Comparison of ENCODE assay signal across 9 mouse cellular contexts in genomic region chr12:104939372-104940026, GRCm38 (mm10).
A peak's percentile ranks its signal among the peaks of the same experiment; 100 is the strongest.
DNase-seq lines count a peak whose midpoint lies in the region; ATAC-seq and TF ChIP-seq lines count a peak whose summit lies in the region.
"Had no signal": no experiment of that assay in that cellular context is flagged by ENCODE, and none has a peak within 500 bp of the region (broad histone marks: within the 10 kb centered on the region; RNA-seq: fewer than 3 reads in every experiment).

No protein-coding gene starts in this region.

- peak; percentile 20 to 35 for DNase-seq in CD8-positive naive resting alpha-beta T cell, adult 2 months (ENCODE audit: low read depth in 2 of 2, low spot score in 2 of 2)
- DNase-seq in embryonic facial prominence, embryonic 14.5 days (ENCODE audit: low spot score), result peak; percentile 77
- peak; percentile 78 for DNase-seq in kidney, postnatal 0 days (ENCODE audit: low spot score)
- peak; percentile 31 for DNase-seq in liver, adult 2 months (ENCODE audit: extremely low read depth, low read depth, low spot score)
- peak; percentile 89 for DNase-seq in neural tube, embryonic 10.5 days (ENCODE audit: extremely low spot score, low spot score)

- H3K4me3 ChIP-seq in bone marrow macrophage, adult 2 months (ENCODE audit: insufficient read depth, low read length), result no peak overlapping the region
- no peak overlapping the region for H3K4me3 ChIP-seq in embryonic facial prominence, embryonic 14.5 days (ENCODE audit: low read depth, low read length)
- no peak overlapping the region for H3K4me3 ChIP-seq in heart, embryonic 15.5 days
- H3K4me3 ChIP-seq in kidney, postnatal 0 days (replicated peaks; ENCODE audit: low read depth, low read length), result no peak overlapping the region
- H3K4me3 ChIP-seq in liver, adult 2 months (ENCODE audit: insufficient read depth, low read depth, low read length), result no peak overlapping the region
- H3K4me3 ChIP-seq in stomach, embryonic 14.5 days (ENCODE audit: low read depth, low read length), result no peak overlapping the region
- H3K4me3 ChIP-seq: heart, embryonic 13.5 days had no signal

- TF ChIP-seq CTCF in bone marrow macrophage, adult 2 months (IDR thresholded peaks at IDR 0.05; ENCODE audit: low read depth, low read length), result peak; percentile 73
- peak; percentile 95 for TF ChIP-seq CTCF in kidney, postnatal 0 days (IDR thresholded peaks at IDR 0.05; ENCODE audit: low read depth)
- peak; percentile 99 for TF ChIP-seq CTCF in liver, adult 2 months (IDR thresholded peaks at IDR 0.05; ENCODE audit: low read depth, low read length)

- ATAC-seq in embryonic facial prominence, embryonic 14.5 days (ENCODE audit: low read depth), result peak; percentile 71
- 0 out of 2 replicates have a peak, but pooled peaks have one; percentile 36 for ATAC-seq in heart, embryonic 15.5 days (replicated peaks; ENCODE audit: insufficient number of reproducible peaks, insufficient read depth, low FRiP score, low read depth)
- peak; percentile 73 for ATAC-seq in kidney, postnatal 0 days (replicated peaks; ENCODE audit: low FRiP score, low read depth)
- ATAC-seq in stomach, embryonic 14.5 days (ENCODE audit: insufficient number of reproducible peaks, insufficient read depth, low FRiP score, low read depth), result peak; percentile 72

- H3K79me2 ChIP-seq in liver, adult 2 months (ENCODE audit: control insufficient read depth, insufficient read depth, low read length), result no peaks in the 10 kb centered on the region

- no peaks in the 10 kb centered on the region for H3K36me3 ChIP-seq in embryonic facial prominence, embryonic 14.5 days (ENCODE audit: control insufficient read depth, insufficient read depth, low read length)
- no peaks in the 10 kb centered on the region for H3K36me3 ChIP-seq in heart, embryonic 15.5 days
- H3K36me3 ChIP-seq in kidney, postnatal 0 days (ENCODE audit: insufficient read depth, low read length), result no peaks in the 10 kb centered on the region
- peaks cover 16% of the 10 kb centered on the region for H3K36me3 ChIP-seq in liver, adult 2 months (ENCODE audit: control insufficient read depth, insufficient read depth, low read length)
- H3K36me3 ChIP-seq in stomach, embryonic 14.5 days (ENCODE audit: control insufficient read depth, insufficient read depth, low read length), result no peaks in the 10 kb centered on the region

- no peak overlapping the region for H3K27ac ChIP-seq in bone marrow macrophage, adult 2 months (ENCODE audit: insufficient read depth, low read depth, low read length)
- no peak overlapping the region; the same call in 1 of the 2 replicates for H3K27ac ChIP-seq in embryonic facial prominence, embryonic 14.5 days (replicated peaks; ENCODE audit: low read depth, low read length)
- no peak overlapping the region for H3K27ac ChIP-seq in heart, embryonic 15.5 days
- no peak overlapping the region for H3K27ac ChIP-seq in kidney, postnatal 0 days
- no peak overlapping the region for H3K27ac ChIP-seq in liver, adult 2 months (replicated peaks; ENCODE audit: insufficient read depth, low read depth, low read length)
- H3K27ac ChIP-seq in stomach, embryonic 14.5 days (ENCODE audit: low read length), result no peak overlapping the region
- H3K27ac ChIP-seq: heart, embryonic 13.5 days had no signal

- no peak overlapping the region for H3K9ac ChIP-seq in embryonic facial prominence, embryonic 14.5 days (ENCODE audit: low read depth, low read length)
- H3K9ac ChIP-seq in heart, embryonic 15.5 days, result no peak overlapping the region
- no peak overlapping the region for H3K9ac ChIP-seq in kidney, postnatal 0 days (ENCODE audit: low read depth, low read length)
- no peak overlapping the region for H3K9ac ChIP-seq in liver, adult 2 months (ENCODE audit: low read depth, low read length)
- H3K9ac ChIP-seq in stomach, embryonic 14.5 days (replicated peaks; ENCODE audit: low read depth, low read length), result no peak overlapping the region
- H3K9ac ChIP-seq: heart, embryonic 13.5 days had no signal

- H3K27me3 ChIP-seq in embryonic facial prominence, embryonic 14.5 days (replicated peaks; ENCODE audit: control insufficient read depth, insufficient read depth, low read length), result no peaks in the 10 kb centered on the region
- H3K27me3 ChIP-seq in heart, embryonic 15.5 days, result 0 out of 2 replicates have a peak, but pooled peaks cover 3% of the 10 kb centered on the region
- H3K27me3 ChIP-seq in kidney, postnatal 0 days (ENCODE audit: insufficient read depth, low read length), result no peaks in the 10 kb centered on the region
- H3K27me3 ChIP-seq in liver, adult 2 months (ENCODE audit: control insufficient read depth, insufficient read depth, low read length), result no peaks in the 10 kb centered on the region
- H3K27me3 ChIP-seq in stomach, embryonic 14.5 days (ENCODE audit: control insufficient read depth, insufficient read depth, low read length), result no peaks in the 10 kb centered on the region

- H3K4me2 ChIP-seq in embryonic facial prominence, embryonic 14.5 days (ENCODE audit: low read depth, low read length), result peak overlapping the region; percentile 37
- H3K4me2 ChIP-seq in heart, embryonic 15.5 days, result no peak overlapping the region
- no peak overlapping the region for H3K4me2 ChIP-seq in kidney, postnatal 0 days (ENCODE audit: low read length)
- H3K4me2 ChIP-seq in stomach, embryonic 14.5 days (replicated peaks; ENCODE audit: low read depth, low read length), result no peak overlapping the region
- H3K4me2 ChIP-seq: heart, embryonic 13.5 days had no signal

- H3K9me3 ChIP-seq in embryonic facial prominence, embryonic 14.5 days (ENCODE audit: control insufficient read depth, low read length), result peaks cover 4% of the 10 kb centered on the region
- H3K9me3 ChIP-seq in heart, embryonic 15.5 days (replicated peaks), result no peaks in the 10 kb centered on the region
- H3K9me3 ChIP-seq in kidney, postnatal 0 days (replicated peaks; ENCODE audit: low read length), result no peaks in the 10 kb centered on the region
- peaks cover 5% of the 10 kb centered on the region; the same call in 1 of the 2 replicates for H3K9me3 ChIP-seq in stomach, embryonic 14.5 days (ENCODE audit: control insufficient read depth, low read depth, low read length)

- 16% methylated on average over 13 of the region's 13 CpGs for WGBS in embryonic facial prominence, embryonic 14.5 days
- 38% methylated on average over 13 of the region's 13 CpGs for WGBS in heart, embryonic 15.5 days
- WGBS in kidney, postnatal 0 days, result 22% methylated on average over 13 of the region's 13 CpGs
- 61% methylated on average over 13 of the region's 13 CpGs for WGBS in liver, adult 2 months
- 38% methylated on average over 13 of the region's 13 CpGs for WGBS in stomach, embryonic 14.5 days

- TF ChIP-seq POLR2A in bone marrow macrophage, adult 2 months (IDR thresholded peaks at IDR 0.05; ENCODE audit: borderline replicate concordance, low read depth, low read length), result no peak
- no peak for TF ChIP-seq POLR2A in liver, adult 2 months (IDR thresholded peaks at IDR 0.05; ENCODE audit: extremely low read depth, insufficient read depth, low read length)

- H3K4me1 ChIP-seq in bone marrow macrophage, adult 2 months (ENCODE audit: control insufficient read depth, insufficient read depth, low read length), result no peaks in the 10 kb centered on the region
- H3K4me1 ChIP-seq in embryonic facial prominence, embryonic 14.5 days (ENCODE audit: control insufficient read depth, insufficient read depth, low read length), result no peaks in the 10 kb centered on the region
- H3K4me1 ChIP-seq in heart, embryonic 15.5 days (replicated peaks), result no peaks in the 10 kb centered on the region
- H3K4me1 ChIP-seq in kidney, postnatal 0 days (replicated peaks; ENCODE audit: insufficient read depth, low read length), result no peaks in the 10 kb centered on the region
- H3K4me1 ChIP-seq in liver, adult 2 months (ENCODE audit: control insufficient read depth, insufficient read depth, low read length), result no peaks in the 10 kb centered on the region
- no peaks in the 10 kb centered on the region; the same call in 1 of the 2 replicates for H3K4me1 ChIP-seq in stomach, embryonic 14.5 days (ENCODE audit: control insufficient read depth, insufficient read depth, low read length)
- H3K4me1 ChIP-seq: heart, embryonic 13.5 days had no signal

Comparison
In these comparisons a context has a peak if more than half of its experiments do, and no peak if none do; other contexts are left out.
1. DNase-seq: peak in every context shown above with its lines; median percentile 89 in neural tube, embryonic 10.5 days; 78 in kidney, postnatal 0 days; 77 in embryonic facial prominence, embryonic 14.5 days; 31 in liver, adult 2 months; 28 in CD8-positive naive resting alpha-beta T cell, adult 2 months.